Mouse (Mus musculus) heart, adult 2 months (tissue): Measurements from ENCODE around the gene Ifih1.

Experiments
- CTCF ChIP-seq: fragments of 200-600 bp; IDR thresholded peaks from 2 replicates; pipeline ENCODE4 v1.8.1; 2022; ENCODE audit warnings: antibody characterized with exemption, mild to moderate bottlenecking, moderate library complexity
- EP300 ChIP-seq: fragments of 200-500 bp; IDR thresholded peaks from 2 replicates; pipeline ENCODE4 v1.6.1; 2011; ENCODE audit warnings: low read depth, low read length, control low read depth; ENCODE audit not compliant: insufficient read depth
- POLR2A ChIP-seq: fragments of 200-500 bp; IDR thresholded peaks from 2 replicates; pipeline ENCODE4 v1.6.1; 2011; ENCODE audit warnings: mild to moderate bottlenecking, low read depth, low read length, control low read depth; ENCODE audit not compliant: insufficient read depth

DNA sequence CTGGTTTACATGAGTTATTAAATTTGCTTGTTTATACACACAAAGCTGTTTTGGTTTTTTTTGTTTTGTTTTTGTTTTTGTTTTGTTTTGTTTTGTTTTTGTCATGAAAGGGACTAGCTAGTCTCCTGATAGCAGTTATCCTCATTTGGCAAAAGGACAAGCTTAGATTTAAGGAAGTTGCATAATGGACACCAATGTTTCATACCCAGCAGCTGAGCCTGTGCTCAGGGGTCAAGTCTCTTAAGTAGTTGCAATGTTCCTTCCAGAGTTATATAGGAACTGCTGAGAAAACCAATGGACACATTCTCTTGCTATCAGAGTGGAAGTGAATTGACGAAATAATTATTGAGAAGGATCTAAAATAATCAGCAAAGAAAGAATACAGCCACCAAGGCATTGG, 10.0 kb upstream of the Ifih1 start:
- no peak for TF ChIP-seq CTCF
- TF ChIP-seq POLR2A = no peak
- no peak for TF ChIP-seq EP300
